Mouse (Mus musculus) c-Kit-positive CD71-positive TER-119-positive erythroid progenitor cells, embryonic 14.5 days (primary cell): ENCODE measurements around the gene Zfp784.
"Not testable (repeated sequence)": the region's sequence is repeated elsewhere in the genome, so short reads cannot be mapped to it uniquely, and the experiment has no call there.

Experiments used
- DNase-seq: peaks from one replicate; pipeline ENCODE4 v3.0.0-alpha.2; 2013; ENCODE audit warnings: low spot score

Zfp784 gene

DNA sequence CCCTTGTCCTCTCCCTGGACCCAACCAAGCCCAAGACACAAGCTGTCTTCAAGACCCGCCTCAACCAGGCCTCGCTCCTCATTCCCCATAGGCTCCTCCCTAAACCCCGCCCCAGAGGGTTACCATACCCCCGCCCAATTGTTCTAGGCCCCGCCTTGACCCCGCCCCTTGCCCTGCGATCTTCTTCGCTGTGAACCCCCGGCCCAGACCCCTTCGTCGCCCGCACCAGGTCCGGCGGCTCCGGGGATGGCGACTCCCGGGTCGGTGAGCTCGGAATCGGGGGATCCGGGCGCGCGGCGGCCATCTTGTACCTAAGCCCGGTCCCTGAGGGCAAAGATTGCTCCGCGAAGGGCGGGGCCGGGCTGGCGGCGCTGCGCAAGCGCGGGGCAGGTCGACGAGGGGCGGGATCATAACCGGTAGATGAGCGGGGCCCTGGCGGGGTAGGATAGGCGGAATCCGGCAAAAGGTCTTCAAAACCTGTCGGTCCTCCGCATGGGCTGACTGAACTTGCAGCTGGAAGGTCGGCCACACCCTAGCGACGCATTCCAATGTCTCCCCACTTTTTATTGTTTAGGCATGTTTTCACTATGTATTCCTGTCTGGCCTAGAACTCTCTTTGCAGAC, at the start of gene Zfp784:
Gene Zfp784 (minus strand): TSS at position 338 of the 624 bp plus-strand sequence.
- DNase-seq: peak; percentile 88

DNA sequence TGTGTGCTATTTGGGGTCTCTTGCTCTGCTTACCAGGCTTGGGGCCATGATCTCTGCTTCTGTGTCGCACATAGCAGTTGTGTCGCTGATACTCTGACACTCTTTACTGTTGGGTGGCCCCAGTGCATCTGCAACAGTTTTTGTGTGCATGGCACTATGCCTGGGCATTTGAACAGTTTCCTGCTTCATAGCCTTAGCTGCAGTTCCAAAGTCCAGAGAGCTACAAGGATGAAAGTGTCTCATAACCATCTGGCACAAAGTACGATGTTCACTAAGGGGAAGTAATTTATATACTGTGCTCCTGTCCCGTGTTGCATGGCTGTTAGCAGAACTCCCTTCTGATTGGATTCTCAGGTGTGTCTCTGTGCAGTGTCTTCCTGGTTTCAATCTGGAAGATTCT, 49.6 kb upstream of the Zfp784 start:
- no peak for DNase-seq

DNA sequence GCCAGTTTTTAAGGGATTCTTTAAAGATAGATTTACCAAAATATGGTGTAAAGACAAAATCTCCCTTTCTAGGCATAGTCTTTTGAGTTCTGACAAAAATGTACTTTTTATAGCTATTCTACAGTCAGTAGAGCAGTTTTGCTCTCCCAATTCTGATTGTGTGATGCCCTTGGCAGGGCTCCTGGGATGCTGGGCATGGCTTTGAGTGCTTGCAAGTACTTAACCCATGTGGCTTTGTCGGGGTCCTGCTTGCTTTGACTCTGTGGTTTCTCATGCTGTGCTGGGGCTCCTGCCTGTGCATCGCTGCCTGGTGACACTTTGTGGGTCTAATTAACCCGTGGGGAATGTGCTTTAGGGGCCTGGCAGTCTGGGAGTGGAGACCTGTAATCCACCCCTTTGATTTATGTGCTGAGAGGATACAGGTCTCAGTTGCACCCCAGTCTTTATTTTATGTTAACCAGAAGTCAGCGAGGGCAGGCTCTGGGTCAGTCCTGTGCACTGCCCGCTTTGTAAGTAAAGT, 48.7 kb upstream of the Zfp784 start:
- DNase-seq: no peak

DNA sequence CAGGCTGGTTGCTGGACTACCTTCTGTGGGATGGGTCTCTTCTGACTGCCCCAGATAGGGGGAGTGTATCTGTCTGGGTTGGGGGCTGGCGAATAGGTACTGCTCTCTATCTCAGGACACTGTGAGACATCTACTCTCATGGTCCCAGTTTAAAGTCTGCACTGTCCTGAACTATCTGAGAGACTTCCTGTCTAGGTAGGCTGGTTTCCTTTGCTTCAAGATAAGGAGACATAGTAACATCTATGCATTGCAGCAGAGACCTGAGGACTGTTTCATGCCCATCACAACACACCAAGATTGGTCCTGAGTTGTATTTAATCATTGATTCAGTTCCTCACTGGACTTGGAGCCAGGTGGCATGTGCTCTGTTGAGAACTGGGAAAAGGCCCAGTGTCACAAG, 47.3 kb upstream of the Zfp784 start:
- no peak for DNase-seq

DNA sequence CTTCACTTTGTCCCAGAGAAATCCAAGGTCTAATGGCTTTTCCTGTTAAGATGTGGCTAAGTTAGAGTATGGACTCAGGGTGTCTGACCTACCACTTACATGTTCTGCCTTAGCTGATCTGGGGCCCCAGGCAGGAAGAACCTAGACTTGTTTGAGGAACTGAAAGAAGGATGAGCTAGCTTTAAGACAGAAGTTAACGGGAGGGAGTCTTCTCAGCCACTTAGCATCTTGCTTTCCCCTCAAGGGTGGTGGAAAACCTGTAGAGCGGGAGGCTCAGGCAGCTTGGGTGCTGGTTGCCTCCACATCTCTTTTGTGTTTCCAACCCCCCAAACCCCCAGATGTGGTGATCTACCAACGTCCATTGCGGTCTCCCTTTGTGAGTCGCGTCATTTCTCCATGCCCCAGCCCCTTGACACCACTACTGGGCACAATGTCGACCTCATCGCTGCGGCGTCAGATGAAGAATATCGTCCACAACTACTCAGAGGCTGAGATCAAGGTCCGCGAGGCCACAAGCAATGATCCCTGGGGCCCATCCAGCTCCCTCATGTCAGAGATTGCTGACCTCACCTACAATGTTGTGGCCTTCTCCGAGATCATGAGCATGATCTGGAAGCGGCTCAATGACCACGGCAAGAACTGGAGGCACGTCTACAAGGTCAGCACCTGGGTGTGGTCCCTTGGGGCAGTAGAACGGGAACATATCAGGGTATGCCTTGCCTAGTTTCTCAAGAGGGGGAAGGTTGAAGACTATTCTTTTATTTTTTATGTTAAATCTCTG, 45.3 kb upstream of the Zfp784 start:
- no peak for DNase-seq

DNA sequence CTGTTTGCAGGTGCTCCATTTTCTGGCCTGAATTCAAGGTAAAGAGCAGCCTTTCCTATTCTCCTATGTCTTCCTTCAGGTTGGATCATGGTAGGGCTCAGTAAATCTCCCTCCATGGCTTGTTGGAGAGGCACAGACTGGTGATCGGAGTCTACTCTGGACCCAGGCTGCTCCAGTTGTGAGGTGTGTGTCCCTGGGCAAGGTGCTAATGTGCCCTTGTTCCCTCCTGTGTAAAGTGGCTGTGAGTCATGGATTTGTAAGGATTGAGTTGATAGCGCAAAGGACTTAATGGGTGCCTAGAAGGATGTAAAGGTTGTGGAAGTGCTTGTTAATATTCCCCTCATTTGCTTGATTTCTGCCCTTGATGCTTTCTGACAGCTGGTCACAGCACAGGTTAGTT, 43.7 kb upstream of the Zfp784 start:
- DNase-seq: no peak

DNA sequence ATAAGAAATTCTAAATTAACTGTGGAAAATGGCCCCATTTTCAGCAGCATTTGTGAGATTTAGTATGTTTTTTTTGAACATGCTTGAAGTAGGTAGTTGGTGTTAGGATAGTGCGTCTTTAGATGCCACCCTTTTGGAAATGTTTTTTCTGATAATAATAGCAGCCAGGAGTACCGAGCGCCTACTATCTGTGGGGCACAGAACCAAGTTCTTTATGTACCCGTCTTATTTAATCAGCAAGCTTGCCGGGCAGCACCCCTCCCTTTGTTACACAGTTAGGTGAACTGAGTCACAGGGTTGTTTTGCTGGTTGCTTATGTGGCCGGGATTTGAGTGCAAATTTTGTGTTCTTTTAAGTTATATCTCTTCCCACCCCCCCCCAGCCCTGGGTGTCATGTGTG, 43.0 kb upstream of the Zfp784 start:
- peak; percentile 77 for DNase-seq

DNA sequence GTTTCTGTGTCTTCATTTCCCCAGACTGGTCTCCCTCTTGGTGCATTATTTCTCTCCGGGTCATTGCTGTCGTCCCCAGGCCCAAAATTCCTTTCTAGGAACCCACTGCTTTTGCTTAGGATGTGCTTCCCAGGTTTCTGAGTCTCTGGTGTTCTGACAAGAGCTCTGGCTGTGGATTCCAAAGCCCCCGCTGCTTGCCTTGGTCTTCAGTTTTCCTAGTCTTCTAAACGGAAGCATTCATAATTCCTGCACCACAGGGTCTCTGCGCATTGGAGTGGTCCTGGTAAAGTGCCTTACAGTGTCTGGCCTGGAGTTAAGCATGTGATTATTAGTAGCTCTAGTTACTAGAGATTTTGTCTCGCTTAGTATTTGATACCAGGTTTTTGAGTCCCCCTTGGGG, 42.6 kb upstream of the Zfp784 start:
- no peak for DNase-seq

DNA sequence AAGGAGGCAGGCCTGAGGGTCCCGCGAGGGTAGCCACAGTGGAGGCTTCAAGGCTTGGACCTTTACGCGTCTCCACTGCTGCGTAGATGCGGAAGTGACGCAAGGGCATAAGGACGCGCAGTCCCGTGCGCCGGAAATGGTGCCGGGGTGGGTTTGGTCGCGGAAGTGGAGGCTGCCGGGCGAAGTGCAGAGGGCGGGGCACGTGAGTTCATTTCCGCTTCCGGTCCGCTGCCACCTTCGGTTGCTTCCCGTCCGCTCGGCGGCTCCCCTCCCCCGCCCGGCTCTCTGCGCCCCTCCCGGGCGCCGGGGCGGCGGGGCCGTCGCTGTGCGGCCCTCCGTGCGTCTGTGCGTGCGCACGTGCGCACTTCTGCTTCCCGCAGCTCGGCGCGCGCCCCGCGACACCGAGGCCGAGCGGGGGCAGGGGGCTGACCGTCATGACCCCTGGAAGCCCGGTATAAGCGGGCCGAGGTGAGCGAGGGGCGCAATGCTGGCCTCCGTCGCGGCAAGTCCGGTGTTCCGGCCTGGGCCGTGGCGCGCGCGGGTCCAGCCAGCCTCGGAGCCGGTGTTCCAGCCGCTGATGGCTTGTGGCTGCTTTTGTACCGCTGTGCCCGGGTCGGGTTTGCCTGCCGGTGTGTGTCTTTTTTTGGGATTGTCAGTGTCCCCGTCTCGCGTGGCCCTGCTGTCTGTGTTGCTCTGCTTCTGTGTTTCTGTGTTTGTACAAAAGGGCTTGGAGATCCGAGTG, 41.9 kb upstream of the Zfp784 start, which contains the start of gene Epn1:
Gene Epn1 (plus strand): TSS at position 226 of the 742 bp plus-strand sequence.
- peak; percentile 92 for DNase-seq

DNA sequence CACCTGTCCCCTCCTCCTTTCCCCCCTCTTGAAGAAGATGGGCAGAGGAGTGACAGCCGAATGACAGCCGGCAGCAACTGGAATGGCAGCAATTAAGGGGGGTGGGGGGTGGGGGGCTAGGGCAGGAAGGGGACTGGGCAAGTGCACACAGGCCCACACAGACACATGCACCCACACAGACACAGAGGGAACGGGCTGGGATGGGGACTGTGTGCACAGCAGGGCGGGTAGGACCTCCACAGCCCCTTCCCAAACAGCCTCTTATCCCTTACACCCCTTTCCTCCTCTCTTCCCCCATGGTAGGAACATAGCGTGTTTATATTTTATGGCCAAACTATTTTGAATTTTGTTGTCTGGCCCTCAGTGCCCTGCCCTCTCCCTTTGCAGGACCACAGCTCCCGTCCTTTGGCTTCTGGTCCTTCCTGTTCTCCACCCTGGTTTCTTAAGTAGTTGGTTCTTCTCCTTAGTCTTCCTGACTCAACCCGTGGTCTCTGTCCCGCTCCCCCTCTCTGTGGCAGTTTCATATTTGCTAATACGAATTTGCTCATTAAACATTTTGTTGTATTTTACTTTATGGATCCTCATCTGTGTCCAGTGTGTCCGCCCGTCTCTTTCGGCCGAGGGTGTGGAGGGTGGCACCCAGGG, 41.2 kb upstream of the Zfp784 start:
- DNase-seq: not testable (repeated sequence)

DNA sequence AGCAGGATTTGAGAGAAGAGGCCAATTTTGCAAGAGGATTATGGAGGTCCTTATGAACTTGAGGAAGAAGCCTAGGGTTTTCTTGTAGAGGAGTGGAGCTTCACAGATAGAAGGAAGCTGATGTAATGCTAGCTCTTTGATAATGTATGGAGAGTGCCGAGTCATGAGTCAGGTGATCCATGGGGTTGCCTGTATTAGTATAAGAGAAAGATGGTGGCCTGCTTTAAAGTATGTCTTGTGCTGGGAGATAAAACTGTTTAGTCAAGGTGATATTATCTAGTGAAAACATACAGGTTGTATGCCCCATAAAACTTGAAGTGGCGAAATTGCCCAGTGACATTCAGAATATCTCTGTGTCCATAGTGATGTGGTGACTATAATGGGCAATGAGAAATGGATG, 38.7 kb upstream of the Zfp784 start:
- DNase-seq: peak; percentile 67

DNA sequence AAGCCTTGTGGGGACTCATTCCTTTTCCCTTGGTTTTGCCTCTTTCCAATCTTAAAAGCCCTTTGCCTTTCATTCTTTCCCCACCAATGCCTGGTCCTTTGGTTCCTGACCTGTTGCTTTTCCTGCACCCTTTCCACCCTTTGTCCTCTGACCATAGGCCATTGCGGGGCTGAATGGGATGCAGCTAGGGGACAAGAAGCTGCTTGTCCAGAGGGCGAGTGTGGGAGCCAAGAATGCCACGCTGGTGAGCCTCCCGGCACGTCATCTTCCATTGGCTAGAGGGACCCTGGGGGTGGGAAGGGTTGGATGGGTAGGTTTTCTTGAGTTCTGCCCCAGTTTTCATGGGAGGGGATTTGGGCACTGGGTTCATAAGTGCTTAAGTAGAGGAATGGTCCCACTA, 36.7 kb upstream of the Zfp784 start:
- DNase-seq: no peak

DNA sequence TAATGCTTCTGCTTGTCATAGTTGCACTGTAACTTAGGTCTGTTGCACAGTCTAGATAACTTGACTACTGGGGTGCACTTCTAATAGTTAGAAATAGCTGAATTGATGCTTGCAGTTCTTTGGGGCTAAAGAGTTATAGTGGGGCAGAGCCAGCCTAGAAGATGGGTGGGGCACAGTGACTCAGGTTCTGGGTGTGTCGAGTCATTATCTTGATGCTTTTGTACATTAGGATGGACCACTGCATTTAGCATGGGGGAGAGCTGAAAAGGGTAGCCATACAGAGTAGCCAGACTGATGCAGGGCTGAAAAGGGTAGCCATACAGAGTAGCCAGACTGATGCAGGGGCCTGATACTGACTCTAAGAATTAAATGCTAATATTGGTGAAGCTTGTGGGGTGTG, 35.3 kb upstream of the Zfp784 start:
- no peak for DNase-seq

DNA sequence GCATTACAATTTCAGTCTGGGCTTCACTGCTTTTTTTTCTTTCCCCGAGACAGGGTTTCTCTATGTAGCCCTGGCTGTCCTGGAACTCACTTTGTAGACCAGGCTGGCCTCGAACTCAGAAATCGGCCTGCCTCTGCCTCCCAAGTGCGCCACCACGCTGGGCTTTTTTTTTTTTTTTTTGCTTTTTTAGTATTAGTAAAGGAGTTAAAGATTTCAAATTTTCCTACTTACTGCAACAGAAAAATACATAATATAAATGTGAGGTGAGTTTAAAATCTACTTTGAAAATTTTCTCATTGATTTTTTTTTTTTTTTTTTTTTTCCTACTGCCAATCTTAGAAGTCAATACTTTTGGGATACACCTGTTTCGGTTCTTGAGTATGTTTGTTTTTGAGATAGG, 26.6 kb upstream of the Zfp784 start:
- no peak for DNase-seq

DNA sequence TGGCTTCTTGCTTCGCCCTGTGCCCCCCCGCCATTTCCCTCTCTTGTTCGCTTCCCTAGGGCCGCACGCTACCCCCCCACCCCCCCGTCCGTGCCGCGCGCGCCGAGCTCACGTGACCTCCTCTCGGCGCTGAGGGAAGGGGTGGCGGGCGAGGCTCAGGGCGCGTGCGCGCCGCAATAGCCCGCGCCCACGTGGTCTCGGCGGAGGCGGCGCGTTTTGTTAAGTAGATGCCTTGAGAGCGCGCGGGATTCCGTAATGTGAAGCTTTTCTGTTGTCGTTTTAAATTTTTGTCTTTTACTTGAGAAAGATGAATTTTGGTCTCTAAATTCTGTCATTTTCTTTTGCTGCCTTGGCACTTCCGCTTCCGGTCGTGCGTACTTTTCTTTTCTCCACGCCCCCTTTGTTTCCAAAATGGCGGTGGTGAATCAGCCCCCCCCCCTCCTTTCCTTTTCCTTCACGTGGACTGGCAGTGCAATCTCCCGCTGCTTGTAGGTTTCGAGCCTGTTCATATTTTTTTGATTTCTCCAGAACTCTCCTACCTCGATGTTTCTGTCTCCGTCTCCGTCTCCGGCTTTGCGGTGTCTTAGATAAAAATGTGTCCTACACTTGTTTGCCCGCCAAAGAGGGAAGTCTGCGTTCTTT, 24.2 kb upstream of the Zfp784 start:
- DNase-seq: peak; percentile 84

DNA sequence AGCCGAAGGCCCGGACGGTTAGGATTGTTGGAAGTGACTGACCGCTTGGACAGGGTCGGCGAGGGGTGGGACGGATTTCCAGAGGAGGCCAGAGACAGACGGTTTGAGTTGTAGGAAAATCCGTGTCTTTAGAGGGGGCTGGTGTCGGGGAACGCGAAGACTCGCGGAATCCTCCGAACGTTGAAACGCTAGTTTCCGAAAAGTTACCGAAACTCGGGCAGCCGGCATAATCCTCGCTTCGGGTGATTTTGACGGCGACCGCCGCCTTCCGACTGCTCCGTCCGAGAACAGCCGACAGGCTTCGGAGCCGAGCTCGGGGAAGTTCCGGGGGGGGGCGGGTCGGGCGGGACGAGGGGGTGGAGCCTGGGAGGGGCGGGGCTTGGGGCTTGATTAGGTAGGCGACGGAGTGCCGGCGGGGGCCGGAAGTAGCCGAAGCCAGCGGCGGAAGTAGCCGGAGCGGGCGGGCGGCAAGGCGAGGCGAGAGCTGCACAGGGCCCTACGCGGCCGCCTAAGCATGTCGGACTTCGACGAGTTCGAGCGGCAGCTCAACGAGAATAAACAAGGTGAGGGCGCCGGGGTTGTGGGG, 23.6 kb upstream of the Zfp784 start, which contains the start of gene U2af2:
Gene U2af2 (plus strand): TSS at position 370 of the 586 bp plus-strand sequence.
- peak; percentile 86 for DNase-seq

DNA sequence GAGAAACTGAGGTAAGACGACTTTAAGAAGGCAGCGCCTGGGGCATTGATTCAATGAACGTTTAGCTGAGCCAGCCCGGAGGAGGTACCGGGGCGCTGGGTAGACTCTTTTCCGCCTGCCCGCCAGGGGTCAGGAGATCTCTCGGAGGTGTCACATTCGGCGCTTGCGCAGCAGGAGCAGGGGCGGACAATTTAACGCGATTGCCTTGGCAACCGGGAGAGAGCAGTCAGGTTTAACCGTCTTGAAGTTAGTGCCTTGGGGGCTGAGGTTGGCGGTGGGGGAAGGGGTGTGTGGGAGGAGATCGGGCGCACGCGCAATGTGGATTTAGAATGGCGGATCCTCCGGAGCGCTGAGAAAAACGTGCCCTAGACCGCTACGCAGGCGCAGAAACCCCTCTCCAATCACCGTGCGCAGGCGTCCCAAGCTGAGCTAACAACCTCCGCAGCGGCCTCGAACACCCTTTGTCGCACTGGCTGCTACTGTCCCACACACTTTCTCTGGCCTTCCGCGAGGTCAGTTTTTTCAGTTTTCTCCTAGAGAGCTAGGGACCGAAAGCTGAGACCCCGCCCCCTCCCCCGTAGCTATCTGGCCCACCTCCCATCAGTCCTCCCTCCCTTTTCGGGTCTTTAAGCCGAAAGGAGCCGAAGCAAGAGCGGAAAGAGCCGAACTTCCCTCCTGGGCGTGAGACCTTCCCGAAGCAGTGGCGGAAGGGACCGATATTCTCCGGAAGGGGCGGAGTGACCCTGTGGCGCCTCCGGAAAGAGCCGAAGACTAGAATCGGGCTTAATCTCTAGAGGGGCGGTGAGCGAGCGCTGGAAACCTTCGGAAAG, 22.9 kb upstream of the Zfp784 start:
- DNase-seq: peak; percentile 97

DNA sequence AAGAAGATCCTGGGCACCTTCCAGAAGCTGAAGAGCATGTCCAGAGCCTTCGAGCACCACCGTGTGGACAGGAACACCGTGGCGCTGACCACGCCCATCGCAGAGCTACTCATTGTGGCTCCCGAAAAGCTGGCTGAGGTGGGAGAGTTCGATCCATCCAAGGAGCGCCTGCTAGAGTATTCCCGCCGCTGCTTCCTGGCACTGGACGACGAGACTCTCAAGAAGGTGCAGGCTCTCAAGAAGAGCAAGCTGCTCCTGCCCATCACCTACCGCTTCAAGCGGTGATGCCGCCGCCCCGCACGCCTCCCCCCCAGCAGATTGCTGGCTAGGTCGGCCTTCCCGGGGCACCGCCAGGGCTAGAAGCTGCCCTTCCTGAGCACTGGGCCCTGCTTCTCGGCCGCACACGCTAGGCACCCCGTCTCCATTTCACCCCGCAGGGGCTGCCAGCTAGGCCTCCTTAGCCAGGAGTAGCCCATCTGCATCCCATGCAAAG, 22.0 kb upstream of the Zfp784 start:
- DNase-seq: peak; percentile 75

DNA sequence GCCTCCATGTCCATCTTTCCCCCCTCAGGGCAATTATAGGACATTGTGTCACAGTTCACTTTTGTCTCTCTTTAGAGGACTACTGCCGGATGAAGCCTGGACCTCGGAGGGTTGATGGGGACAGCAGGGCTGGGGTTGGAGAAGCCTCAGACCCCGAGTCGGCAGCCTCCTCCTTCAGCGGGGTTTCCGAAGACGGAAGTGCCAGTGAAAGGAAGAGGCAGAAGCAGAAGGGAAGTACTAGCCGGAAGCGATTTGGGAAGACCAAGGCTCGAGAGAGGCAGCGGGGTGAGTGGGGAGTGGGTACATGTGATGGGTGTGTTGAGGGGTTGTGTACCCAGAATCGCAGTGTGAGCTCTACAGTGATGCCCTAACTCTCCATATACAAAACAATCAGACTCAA, 21.2 kb upstream of the Zfp784 start:
- DNase-seq: no peak

DNA sequence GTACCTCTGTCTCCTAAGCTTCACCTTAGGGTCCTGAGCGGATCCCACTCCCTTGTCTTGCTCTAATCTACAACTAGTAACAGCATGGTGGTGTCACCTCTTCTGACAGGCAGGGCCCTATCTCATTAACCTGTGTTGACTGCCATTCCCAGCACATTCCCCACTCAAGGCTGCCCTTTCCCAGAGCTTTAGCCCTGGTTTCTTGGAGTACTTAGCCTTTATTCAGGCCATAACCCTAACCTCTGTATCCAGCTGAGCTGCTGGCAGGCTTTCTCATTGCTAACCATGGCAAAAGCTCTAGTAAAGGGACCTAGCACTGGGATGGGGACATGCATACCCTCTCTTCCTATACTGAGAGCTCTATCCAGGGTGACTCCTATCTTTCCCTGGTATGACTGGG, 20.4 kb upstream of the Zfp784 start:
- no peak for DNase-seq
